Mouse (Mus musculus): ENCODE data around the gene Rab4a. TPM values are rescaled to one million over a fixed set of nuclear protein-coding genes. Genes with fewer than 3 reads are reported as not detected.

Rab4a gene
- polyA plus RNA-seq, 1 experiment from 2014 or later: 36.3 TPM

GRCm38 (mm10) chr8:123791101-123791844, 14.5 kb upstream of the Rab4a start:
- WGBS (ENCODE audit: insufficient replicate concordance): 83% methylated on average over 16 of the region's 16 CpGs
- Histone ChIP-seq H3K27me3 (ENCODE audit: insufficient read depth, low read length) (no peaks in the 10 kb centered on the region), H3K27ac (ENCODE audit: low read depth) (no peak overlapping the region), H3K4me2 (ENCODE audit: low read depth, low read length) (no peak overlapping the region), H3K4me3 (ENCODE audit: low read depth, low read length) (no peak overlapping the region), H3K9me3 (ENCODE audit: low read length) (no peaks in the 10 kb centered on the region), H3K36me3 (replicated peaks; ENCODE audit: insufficient read depth, low read length) (no peaks in the 10 kb centered on the region), H3K9ac (replicated peaks) (no peak overlapping the region), H3K4me1 (ENCODE audit: insufficient read depth) (peaks cover 5% of the 10 kb centered on the region; the same call in 1 of the 2 replicates)
- TF ChIP-seq CTCF (IDR thresholded peaks at IDR 0.05; ENCODE audit: low read depth): no peak
- no peak for ATAC-seq
- DNase-seq: no peak

GRCm38 (mm10) chr8:123791845-123792225, 13.9 kb upstream of the Rab4a start:
- WGBS (ENCODE audit: insufficient replicate concordance): 83% methylated on average over 7 of the region's 7 CpGs
- Histone ChIP-seq H3K4me2 (ENCODE audit: low read depth, low read length) (no peak overlapping the region), H3K36me3 (replicated peaks; ENCODE audit: insufficient read depth, low read length) (no peaks in the 10 kb centered on the region), H3K9ac (replicated peaks) (no peak overlapping the region), H3K27ac (ENCODE audit: low read depth) (no peak overlapping the region), H3K4me1 (ENCODE audit: insufficient read depth) (peaks cover 11% of the 10 kb centered on the region), H3K4me3 (ENCODE audit: low read depth, low read length) (no peak overlapping the region), H3K9me3 (ENCODE audit: low read length) (no peaks in the 10 kb centered on the region), H3K27me3 (ENCODE audit: insufficient read depth, low read length) (no peaks in the 10 kb centered on the region)
- ATAC-seq (no peak), DNase-seq (no peak)
- TF ChIP-seq CTCF (IDR thresholded peaks at IDR 0.05; ENCODE audit: low read depth) (no peak), EP300 (IDR thresholded peaks at IDR 0.05; ENCODE audit: low read depth) (no peak)

- WGBS (ENCODE audit: insufficient replicate concordance): 30% methylated on average over 10 of the region's 10 CpGs
- Histone ChIP-seq H3K27ac (ENCODE audit: low read depth) (no peak overlapping the region), H3K9me3 (ENCODE audit: low read length) (no peaks in the 10 kb centered on the region), H3K4me2 (ENCODE audit: low read depth, low read length) (no peak overlapping the region), H3K9ac (replicated peaks) (no peak overlapping the region), H3K27me3 (ENCODE audit: insufficient read depth, low read length) (no peaks in the 10 kb centered on the region), H3K4me1 (ENCODE audit: insufficient read depth) (peaks cover 23% of the 10 kb centered on the region), H3K4me3 (ENCODE audit: low read depth, low read length) (no peak overlapping the region), H3K36me3 (replicated peaks; ENCODE audit: insufficient read depth, low read length) (no peaks in the 10 kb centered on the region)
- no peak for DNase-seq
- no peak for ATAC-seq
- TF ChIP-seq CTCF (IDR thresholded peaks at IDR 0.05; ENCODE audit: low read depth) (no peak), EP300 (IDR thresholded peaks at IDR 0.05; ENCODE audit: low read depth) (no peak)
Observed at GRCm38 (mm10) chr8:123793900-123794299, 11.9 kb upstream of the Rab4a start.

- no peak for TF ChIP-seq CTCF (IDR thresholded peaks at IDR 0.05; ENCODE audit: low read depth)
- TF ChIP-seq EP300 (IDR thresholded peaks at IDR 0.05; ENCODE audit: low read depth): no peak
- H3K27ac ChIP-seq (ENCODE audit: low read depth): no peak overlapping the region
- ATAC-seq: no peak
Observed at GRCm38 (mm10) chr8:123794766-123795165, 11.0 kb upstream of the Rab4a start.

GRCm38 (mm10) chr8:123796758-123797157, 9.0 kb upstream of the Rab4a start:
- 0 out of 2 replicates have a peak, but pooled peaks have one; percentile 10 for TF ChIP-seq EP300 (IDR thresholded peaks at IDR 0.05; ENCODE audit: low read depth)
- TF ChIP-seq CTCF (IDR thresholded peaks at IDR 0.05; ENCODE audit: low read depth): no peak
- peak overlapping the region; percentile 68 for H3K27ac ChIP-seq (ENCODE audit: low read depth)
- ATAC-seq: peak; percentile 35
- H3K9ac ChIP-seq (replicated peaks): no peak overlapping the region
- no peaks in the 10 kb centered on the region for H3K9me3 ChIP-seq (ENCODE audit: low read length)
- 27% methylated on average over 4 of the region's 4 CpGs for WGBS (ENCODE audit: insufficient replicate concordance)
- H3K4me1 ChIP-seq (ENCODE audit: insufficient read depth): peaks cover 27% of the 10 kb centered on the region
- no peaks in the 10 kb centered on the region for H3K36me3 ChIP-seq (replicated peaks; ENCODE audit: insufficient read depth, low read length)
- no peaks in the 10 kb centered on the region for H3K27me3 ChIP-seq (ENCODE audit: insufficient read depth, low read length)
- no peak overlapping the region for H3K4me2 ChIP-seq (ENCODE audit: low read depth, low read length)
- peak; percentile 63 for DNase-seq
- H3K4me3 ChIP-seq (ENCODE audit: low read depth, low read length): no peak overlapping the region

More at GRCm38 (mm10) chr8:123794766-123795165, 11.0 kb upstream of the Rab4a start:
- H3K4me1 ChIP-seq (ENCODE audit: insufficient read depth): peaks cover 24% of the 10 kb centered on the region
- no peak overlapping the region for H3K4me3 ChIP-seq (ENCODE audit: low read depth, low read length)
- DNase-seq: no peak
- H3K4me2 ChIP-seq (ENCODE audit: low read depth, low read length): no peak overlapping the region
- H3K9me3 ChIP-seq (ENCODE audit: low read length): no peaks in the 10 kb centered on the region
- H3K36me3 ChIP-seq (replicated peaks; ENCODE audit: insufficient read depth, low read length): no peaks in the 10 kb centered on the region
- H3K27me3 ChIP-seq (ENCODE audit: insufficient read depth, low read length): no peaks in the 10 kb centered on the region
- H3K9ac ChIP-seq (replicated peaks): no peak overlapping the region
- 88% methylated on average over 4 of the region's 4 CpGs for WGBS (ENCODE audit: insufficient replicate concordance)

GRCm38 (mm10) chr8:123797928-123798327, 7.9 kb upstream of the Rab4a start:
- no peaks in the 10 kb centered on the region for H3K36me3 ChIP-seq (replicated peaks; ENCODE audit: insufficient read depth, low read length)
- ATAC-seq (peak; percentile 86), DNase-seq (peak; percentile 36)
- peak overlapping the region; percentile 22; the same call in 1 of the 2 replicates for H3K4me2 ChIP-seq (ENCODE audit: low read depth, low read length)
- no peak overlapping the region for H3K4me3 ChIP-seq (ENCODE audit: low read depth, low read length)
- TF ChIP-seq CTCF (IDR thresholded peaks at IDR 0.05; ENCODE audit: low read depth) (no peak), EP300 (IDR thresholded peaks at IDR 0.05; ENCODE audit: low read depth) (peak; percentile 88)
- H3K27me3 ChIP-seq (ENCODE audit: insufficient read depth, low read length): no peaks in the 10 kb centered on the region
- no peaks in the 10 kb centered on the region for H3K9me3 ChIP-seq (ENCODE audit: low read length)
- no peak overlapping the region for H3K9ac ChIP-seq (replicated peaks)
- peaks cover 27% of the 10 kb centered on the region for H3K4me1 ChIP-seq (ENCODE audit: insufficient read depth)
- WGBS (ENCODE audit: insufficient replicate concordance): 50% methylated on average over 15 of the region's 15 CpGs
- H3K27ac ChIP-seq (ENCODE audit: low read depth): peak overlapping the region; percentile 41
